Mouse (Mus musculus): ENCODE results near the gene Gm21760. TPM values are rescaled to one million over a fixed set of nuclear protein-coding genes. Genes with fewer than 3 reads are reported as not detected.
"Not testable (repeated sequence)": the region's sequence is repeated elsewhere in the genome, so short reads cannot be mapped to it uniquely, and the experiment has no call there.

Gm21760 gene
- polyA plus RNA-seq (2012; rRNA removed), result 0.16 and 0.53 TPM in 2 replicates

- H3K4me1 ChIP-seq (ENCODE audit: control insufficient read depth, insufficient read depth, low read length); H3K27me3 ChIP-seq (ENCODE audit: control insufficient read depth, insufficient read depth, low read length); H3K36me3 ChIP-seq (ENCODE audit: control insufficient read depth, insufficient read depth, low read length); H3K4me3 ChIP-seq (ENCODE audit: control insufficient read depth, low read depth, low read length); H3K27ac ChIP-seq (ENCODE audit: control insufficient read depth, insufficient read depth, low read depth, low read length): not testable (repeated sequence)
Observed at GRCm38 (mm10) chrY:80133479-80133878, at the start of gene Gm21760. Gene Gm21760 (plus strand): TSS chrY:80133779.

Measured in testis, adult 2 months (tissue).